Mouse (Mus musculus) MEL (cell line): ENCODE data around the gene Eaf1.

ENCODE experiments used
- CTCF ChIP-seq, 3 experiments: IDR thresholded peaks in 2 of 3; conservative IDR thresholded peaks in 1 of 3; 2 replicates each; pipeline ENCODE4 v1.5.1; 2011 to 2012; ENCODE audit warnings: low read length in 3 of 3, low read depth in 2 of 3, mild to moderate bottlenecking in 2 of 3, improper control_type of control experiment in 1 of 3, inconsistent platforms in 1 of 3, mixed read lengths in 1 of 3, moderate library complexity in 1 of 3; ENCODE audit not compliant: control insufficient read depth in 1 of 3, insufficient read depth in 1 of 3, poor library complexity in 1 of 3, severe bottlenecking in 1 of 3
- ETS1 ChIP-seq: IDR thresholded peaks from 2 replicates; pipeline ENCODE4 v1.6.1; 2012; ENCODE audit warnings: low read depth, mild to moderate bottlenecking, inconsistent platforms, low read length, improper control_type of control experiment, moderate library complexity
- GATA1 ChIP-seq: IDR thresholded peaks from 2 replicates; pipeline ENCODE4 v1.6.1; 2011; ENCODE audit warnings: low read depth, low read length, improper control_type of control experiment
- HCFC1 ChIP-seq: IDR thresholded peaks from 2 replicates; pipeline ENCODE4 v1.6.1; 2012; ENCODE audit warnings: low read depth, mild to moderate bottlenecking, inconsistent platforms, low read length, improper control_type of control experiment, moderate library complexity
- MAX ChIP-seq: IDR thresholded peaks from 2 replicates; pipeline ENCODE4 v1.6.1; 2011; ENCODE audit warnings: low read length, improper control_type of control experiment
- MEF2A ChIP-seq: IDR thresholded peaks from 2 replicates; pipeline ENCODE4 v1.6.1; 2014; ENCODE audit warnings: low read depth, mild to moderate bottlenecking, inconsistent platforms, low read length, improper control_type of control experiment; ENCODE audit not compliant: poor library complexity, insufficient replicate concordance, severe bottlenecking; ENCODE audit errors: extremely low read depth
- POLR2A ChIP-seq, 2 experiments: IDR thresholded peaks; 2 replicates each; pipeline ENCODE4 v1.6.1; 2011 to 2012; ENCODE audit warnings: low read length in 2 of 2, mild to moderate bottlenecking in 2 of 2, control low read depth in 1 of 2, improper control_type of control experiment in 1 of 2, low read depth in 1 of 2, moderate library complexity in 1 of 2; ENCODE audit not compliant: control insufficient read depth in 1 of 2, insufficient read depth in 1 of 2, poor library complexity in 1 of 2
- POLR2AphosphoS5 ChIP-seq: IDR thresholded peaks from 2 replicates; pipeline ENCODE4 v1.6.1; 2012; ENCODE audit warnings: low read depth, borderline replicate concordance, mild to moderate bottlenecking, inconsistent platforms, low read length, moderate library complexity, mixed read lengths
- USF1 ChIP-seq: IDR thresholded peaks from 2 replicates; pipeline ENCODE4 v1.6.1; 2014; ENCODE audit warnings: low read depth, mild to moderate bottlenecking, inconsistent platforms, low read length, improper control_type of control experiment, moderate library complexity
- ZKSCAN1 ChIP-seq: IDR thresholded peaks from 2 replicates; pipeline ENCODE4 v1.6.1; 2012; ENCODE audit warnings: low read depth, mild to moderate bottlenecking, inconsistent platforms, low read length, improper control_type of control experiment, moderate library complexity

DNA sequence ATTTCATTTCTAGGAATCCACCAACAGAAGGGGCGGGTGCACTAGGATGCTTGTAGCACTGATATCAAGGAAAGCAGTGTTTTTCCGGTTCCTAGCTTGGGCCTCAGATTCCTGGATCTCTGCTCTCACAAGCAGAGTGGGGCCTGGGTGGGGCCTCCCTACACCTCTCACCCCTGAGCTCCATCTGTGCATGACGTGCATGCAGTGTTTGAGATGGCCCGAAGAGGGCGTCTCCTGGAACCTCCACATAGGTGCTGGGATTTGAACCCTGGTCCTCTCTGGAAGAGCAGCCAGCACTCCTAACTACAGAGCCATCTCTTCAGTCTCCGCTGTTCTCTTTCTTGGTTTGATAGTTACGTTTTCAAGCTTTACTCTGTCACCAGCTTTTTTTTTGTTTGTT is 60.8 kb downstream of the Eaf1 start:
- TF ChIP-seq MAX: no peak
- TF ChIP-seq ZKSCAN1: no peak
- TF ChIP-seq MEF2A: no peak
- no peak for TF ChIP-seq GATA1
- no peak for TF ChIP-seq HCFC1
- TF ChIP-seq USF1: no peak
- no peak for TF ChIP-seq POLR2AphosphoS5
- no peak for TF ChIP-seq ETS1
- TF ChIP-seq CTCF (IDR thresholded peaks at IDR 0.05 in 2 of 3, conservative IDR thresholded peaks at IDR 0.05 in 1 of 3; ENCODE audit: control insufficient read depth in 1 of 3, insufficient read depth in 1 of 3, low read depth in 2 of 3, low read length in 3 of 3, poor library complexity in 1 of 3, severe bottlenecking in 1 of 3): peak in 2 of 3 experiments; percentile 30 to 32; a peak in 4 of 6 replicates
- TF ChIP-seq POLR2A (IDR thresholded peaks at IDR 0.05; ENCODE audit: control insufficient read depth in 1 of 2, insufficient read depth in 1 of 2, low read depth in 1 of 2, low read length in 2 of 2, poor library complexity in 1 of 2): no peak
